Mouse (Mus musculus) left cerebral cortex, postnatal 10 days (tissue): Measurements from ENCODE around the gene Gpr171. TPM values are rescaled to one million over a fixed set of nuclear protein-coding genes. Genes with fewer than 3 reads are reported as not detected.

Experiments used
- DNase-seq, 2 experiments: peaks; one replicate each; pipeline ENCODE4 v3.0.0; 2021 to 2022; ENCODE audit warnings: low spot score in 2 of 2, mixed read lengths in 1 of 2; ENCODE audit errors: extremely low spot score in 1 of 2
- intact Hi-C: fragments of 180-260 bp; cut with DNase I; formaldehyde crosslinking; loops from one replicate; pipeline ENCODE4 v1.15.1; 2025
- total RNA-seq, 2 experiments: library from RNA; stranded (reverse); gene quantifications; 2 replicates each; pipeline ENCODE4 v1.2.3; 2021

Gene Gpr171
- total RNA-seq, 2 experiments from 2014 or later: not detected

GRCm38 (mm10) chr3:59065937-59066336, 35.7 kb downstream of the Gpr171 start:
- no peak for DNase-seq
- intact Hi-C loops: no loop called here

GRCm38 (mm10) chr3:59063431-59063830, 38.2 kb downstream of the Gpr171 start:
- no peak for DNase-seq
- intact Hi-C loops: no loop called here

GRCm38 (mm10) chr3:59062141-59062540, 39.5 kb downstream of the Gpr171 start:
- intact Hi-C loops: no loop called here
- DNase-seq: no peak

- intact Hi-C loops: no loop called here
- DNase-seq: no peak
Measured at GRCm38 (mm10) chr3:59060131-59060530, 41.5 kb downstream of the Gpr171 start.

- intact Hi-C loops: loop anchor here (5.0 to 10.0 kb wide), 2 partner anchors 77 to 404 kb away; no protein-coding TSS in a partner anchor
- peak; percentile 66 to 84 for DNase-seq
Measured at GRCm38 (mm10) chr3:59059022-59059541, 42.5 kb downstream of the Gpr171 start.

GRCm38 (mm10) chr3:59054834-59055535, 46.6 kb downstream of the Gpr171 start:
- intact Hi-C loops: loop anchor here (5.0 to 10.0 kb wide), 2 partner anchors 73 to 400 kb away; no protein-coding TSS in a partner anchor
- DNase-seq: no peak

Other genes with a start within 250 kb of the Gpr171 start
- gene Clrn1, start 216.5 kb downstream of the Gpr171 start, total RNA-seq: 1 to 10 TPM; 2.0 to 2.7 TPM
- gene Med12l, start 96.0 kb downstream of the Gpr171 start, total RNA-seq: 10 to 100 TPM; 30.0 to 30.3 TPM
- 1 to 10 TPM; 1.2 to 1.8 TPM for gene P2ry14, start 51.8 kb upstream of the Gpr171 start, total RNA-seq
- not detected for gene Gpr87, start 93.3 kb upstream of the Gpr171 start, total RNA-seq
- 10 to 100 TPM; 10.7 to 12.7 TPM for gene P2ry13, start 109.1 kb upstream of the Gpr171 start, total RNA-seq
- 10 to 100 TPM; 58.1 to 64.3 TPM for gene P2ry12, start 161.1 kb upstream of the Gpr171 start, total RNA-seq
- gene Igsf10, start 242.6 kb upstream of the Gpr171 start, total RNA-seq: 1 to 10 TPM; 4.2 TPM